Mouse (Mus musculus) lung, postnatal 10 days (tissue): Measurements from ENCODE around the gene Dnah3.

Experiments
- DNase-seq: peaks from one replicate; pipeline ENCODE4 v3.0.0; 2021

Dnah3 gene

DNA sequence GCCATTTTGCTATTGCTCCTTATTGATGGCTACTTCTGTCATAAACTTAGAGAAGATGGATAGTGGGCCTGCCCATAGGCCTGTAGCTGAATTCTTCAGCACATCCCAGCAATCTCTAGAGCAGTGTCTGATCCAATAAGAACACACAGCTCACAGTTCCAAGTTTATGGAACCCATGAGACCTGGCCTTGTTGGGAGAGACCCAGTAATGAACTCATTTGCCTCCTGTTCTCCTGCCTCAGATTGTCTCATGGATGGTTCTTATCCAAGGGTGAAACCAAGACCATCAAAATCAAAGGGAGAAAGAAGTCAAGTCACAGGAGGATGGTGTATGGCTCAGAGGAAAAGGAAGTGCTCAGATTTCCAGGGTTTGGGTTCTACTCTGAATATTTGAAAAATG lies 44.6 kb downstream of the Dnah3 start:
- DNase-seq = no peak

DNA sequence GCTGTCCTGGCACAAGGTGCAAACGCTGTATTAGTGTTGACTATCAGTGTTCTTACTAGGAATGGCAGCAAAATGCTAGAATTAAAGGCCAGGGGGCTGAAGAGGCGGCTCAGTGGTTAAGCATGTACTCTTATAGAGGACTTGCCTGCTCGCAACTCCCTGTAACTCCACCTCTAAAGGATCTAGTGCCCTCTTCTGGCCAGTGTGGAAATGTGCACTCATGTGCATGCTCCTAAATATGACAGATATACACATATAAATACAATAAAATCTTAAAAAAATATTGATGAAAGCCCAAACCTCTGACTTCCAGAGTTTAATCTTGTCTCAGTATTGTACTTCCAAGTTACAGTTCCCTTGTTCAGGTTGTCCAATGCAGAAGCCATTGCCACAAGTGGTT lies 51.1 kb downstream of the Dnah3 start:
- DNase-seq = no peak

DNA sequence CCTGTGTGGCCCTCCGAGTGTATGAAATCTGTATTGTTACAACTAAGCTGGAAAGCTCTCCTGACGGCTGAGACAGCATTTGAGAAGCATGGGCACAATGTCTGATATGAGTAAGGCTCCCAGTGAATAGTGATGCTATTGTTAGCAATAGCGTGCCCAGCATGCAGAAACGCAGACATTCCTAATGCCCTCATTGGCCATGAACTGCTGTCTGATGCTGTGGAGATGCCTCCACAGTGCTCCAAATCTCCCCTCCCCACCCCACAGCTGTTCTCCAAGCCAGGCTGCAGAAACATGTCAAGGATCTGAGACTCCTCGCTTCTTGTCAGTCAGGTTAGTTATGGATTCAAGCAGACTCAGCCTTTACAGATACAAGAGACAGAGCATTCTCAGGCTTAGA lies 58.7 kb downstream of the Dnah3 start:
- no peak for DNase-seq

DNA sequence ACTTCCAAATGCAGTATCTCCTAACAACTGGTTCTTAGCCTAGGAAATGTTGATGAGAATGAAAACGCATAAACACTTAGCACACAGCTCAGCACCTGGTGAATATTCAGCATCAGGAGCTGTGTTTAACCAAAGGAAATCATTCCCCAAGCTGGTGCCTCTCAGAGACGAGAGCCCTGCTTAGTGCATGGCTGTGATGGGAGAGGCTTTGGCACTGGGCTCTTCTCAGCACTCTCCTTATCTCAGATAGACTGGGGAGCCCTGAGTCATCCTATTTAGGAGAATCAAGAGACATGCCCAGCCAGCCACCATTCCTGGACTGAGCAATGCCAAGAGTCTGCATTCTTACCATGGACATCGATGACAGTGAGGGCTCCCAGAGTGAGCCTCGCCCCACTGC lies 60.1 kb downstream of the Dnah3 start:
- DNase-seq = no peak

DNA sequence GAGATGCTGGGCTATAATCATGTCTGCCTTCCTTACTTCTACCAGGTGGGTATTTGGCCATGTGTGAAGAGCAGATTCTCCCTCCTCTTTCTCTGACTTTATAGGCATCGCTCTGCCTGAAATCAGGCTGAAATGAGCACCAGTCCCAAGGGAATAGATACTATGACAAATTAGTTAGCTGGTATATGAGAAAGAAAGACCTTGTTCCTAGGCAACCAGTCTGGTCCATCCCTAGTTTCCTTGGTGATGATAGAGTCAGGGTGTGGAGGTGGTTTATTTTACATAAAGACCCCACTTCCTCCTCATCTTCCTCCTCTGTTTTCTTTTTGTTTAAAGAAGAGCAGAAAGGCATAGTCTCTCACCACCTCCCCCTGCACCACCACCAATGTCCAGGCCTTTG lies 60.5 kb downstream of the Dnah3 start:
- no peak for DNase-seq

DNA sequence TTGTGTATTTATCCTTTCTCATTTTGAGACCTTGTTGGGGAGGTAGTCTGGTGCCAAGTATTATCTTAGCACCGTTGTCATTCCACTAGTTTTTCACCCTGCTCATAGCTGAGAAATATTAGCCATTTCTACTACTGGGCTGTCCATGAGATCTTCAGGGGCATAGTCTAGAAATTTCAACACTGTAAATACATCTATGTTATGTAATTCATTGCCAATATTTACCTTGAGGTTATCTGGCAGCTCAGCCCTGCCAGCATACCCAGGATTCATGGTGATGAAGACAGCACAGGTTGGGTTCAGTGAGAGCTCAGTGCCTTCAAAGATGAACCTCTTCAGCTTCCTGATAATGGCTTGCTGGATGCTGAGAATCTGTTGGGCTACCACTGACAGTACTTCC lies 66.4 kb downstream of the Dnah3 start:
- no peak for DNase-seq

DNA sequence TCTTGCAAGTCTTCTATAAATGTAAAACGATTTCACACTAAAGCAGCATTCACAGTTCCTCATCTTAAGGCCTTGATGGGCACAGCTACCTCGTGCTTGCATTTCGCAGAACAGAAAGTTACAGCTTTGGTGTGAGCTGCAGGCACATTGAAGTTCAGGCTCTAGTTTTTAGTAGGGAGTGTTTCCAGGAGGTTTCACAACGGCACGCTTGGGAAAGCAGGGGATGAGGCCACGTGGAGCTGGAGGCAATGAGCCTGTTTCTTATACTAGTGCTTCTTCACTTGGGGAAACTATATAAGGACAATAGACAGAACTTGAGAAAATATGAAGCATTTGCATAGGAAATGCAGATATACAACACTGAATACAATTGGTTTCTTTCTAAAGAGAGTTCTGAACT lies 98.0 kb downstream of the Dnah3 start:
- DNase-seq = no peak

- no peak for DNase-seq
These were observed 109.7 kb downstream of the Dnah3 start for GRCm38 (mm10) chr7:119985279-119985912.

DNA sequence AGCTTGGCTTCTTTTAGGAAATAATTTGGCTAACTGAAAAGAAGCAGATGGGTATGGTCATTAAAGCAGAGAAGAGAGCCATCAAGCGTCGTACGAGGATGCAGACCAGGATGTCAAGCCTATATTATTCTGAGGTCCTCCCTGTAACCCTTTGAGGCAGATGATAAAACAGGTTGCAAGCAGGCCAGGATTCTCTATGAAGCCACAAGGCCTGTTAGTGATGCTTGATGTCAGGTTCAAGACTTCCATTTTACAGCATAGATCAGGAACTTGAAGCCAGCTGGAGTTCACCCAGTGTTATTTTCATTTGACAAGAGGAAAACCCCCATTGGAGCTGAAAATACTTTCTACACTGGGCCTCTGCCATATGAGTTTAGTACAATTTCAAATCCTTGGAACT lies 114.9 kb downstream of the Dnah3 start:
- DNase-seq = no peak

DNA sequence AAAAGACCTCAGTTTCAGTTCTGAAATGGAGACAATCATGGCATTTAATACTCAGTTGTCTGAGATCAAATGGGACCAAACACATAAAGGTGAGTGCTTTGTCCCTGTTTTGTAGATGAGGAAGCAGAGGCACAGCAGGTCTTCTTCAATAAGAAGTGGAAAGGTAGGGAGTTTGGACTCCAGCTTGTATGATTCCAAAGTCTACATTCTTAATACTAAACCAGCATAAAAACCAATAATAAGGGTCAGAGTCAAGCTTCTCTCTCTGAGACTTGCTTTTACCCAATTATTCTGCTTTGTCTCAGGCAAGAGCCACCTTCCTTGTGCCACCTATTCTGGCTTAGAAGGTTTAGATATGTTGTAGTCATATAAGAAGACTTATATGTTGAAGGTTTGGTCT lies 116.5 kb downstream of the Dnah3 start:
- DNase-seq = no peak

DNA sequence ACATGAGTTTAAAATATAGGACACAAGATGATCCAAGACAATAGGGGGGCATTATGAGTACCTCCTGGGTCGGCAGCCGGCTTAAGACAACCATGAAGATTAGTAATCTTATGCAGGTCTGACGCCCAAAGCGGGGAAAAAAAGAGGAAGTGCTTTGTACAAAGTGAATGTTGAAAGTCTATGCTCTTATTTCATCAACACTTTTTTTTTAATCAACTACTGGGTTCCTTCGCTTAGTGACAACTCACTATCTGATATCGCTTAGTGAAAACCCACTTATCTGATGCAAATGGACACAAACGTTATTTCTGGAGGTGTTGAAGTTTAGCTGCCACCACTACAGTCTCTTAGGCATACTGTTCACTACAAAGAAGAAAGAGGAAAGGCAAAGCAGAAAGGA lies 117.5 kb downstream of the Dnah3 start:
- DNase-seq = no peak

DNA sequence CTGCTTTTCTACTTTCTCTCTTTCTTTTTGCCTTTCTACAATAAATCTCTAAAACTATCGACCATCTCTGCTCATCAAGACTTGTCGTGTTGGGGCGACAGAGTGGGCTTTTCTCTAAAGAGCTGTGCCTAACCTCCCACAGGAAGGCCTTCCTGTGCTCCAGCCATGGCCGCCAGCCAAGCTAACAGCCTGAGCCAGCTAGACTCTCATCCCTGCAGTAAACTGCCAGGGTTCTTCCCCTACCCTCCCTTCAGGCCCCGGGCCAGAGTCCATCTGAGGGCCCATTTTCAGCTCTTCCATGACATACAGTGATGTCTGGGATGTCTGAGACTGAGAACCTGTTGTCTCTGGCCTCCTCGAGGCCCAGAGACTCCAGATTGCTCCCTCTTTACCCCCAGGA lies 118.8 kb downstream of the Dnah3 start:
- DNase-seq = peak; percentile 17

DNA sequence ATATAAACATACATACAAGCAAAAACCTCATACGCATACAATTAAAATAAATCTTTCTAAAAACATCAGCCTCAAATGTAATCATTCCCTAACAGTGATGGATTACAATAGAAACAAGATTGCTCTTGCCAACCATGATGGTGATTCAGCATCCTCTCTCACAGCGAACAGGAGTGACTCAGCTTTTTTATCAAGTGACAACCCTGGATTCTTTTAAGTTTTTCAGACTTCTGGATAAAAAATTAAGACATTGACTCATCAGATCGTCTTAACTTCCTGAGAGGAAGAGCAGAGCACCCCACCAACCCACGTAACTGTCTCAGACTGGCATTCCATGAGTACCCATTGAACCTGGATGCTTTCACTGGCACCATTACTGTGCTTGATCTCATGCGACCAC lies 120.9 kb downstream of the Dnah3 start:
- DNase-seq = no peak

- DNase-seq = no peak
These were observed 125.8 kb downstream of the Dnah3 start for GRCm38 (mm10) chr7:119969320-119969719.

DNA sequence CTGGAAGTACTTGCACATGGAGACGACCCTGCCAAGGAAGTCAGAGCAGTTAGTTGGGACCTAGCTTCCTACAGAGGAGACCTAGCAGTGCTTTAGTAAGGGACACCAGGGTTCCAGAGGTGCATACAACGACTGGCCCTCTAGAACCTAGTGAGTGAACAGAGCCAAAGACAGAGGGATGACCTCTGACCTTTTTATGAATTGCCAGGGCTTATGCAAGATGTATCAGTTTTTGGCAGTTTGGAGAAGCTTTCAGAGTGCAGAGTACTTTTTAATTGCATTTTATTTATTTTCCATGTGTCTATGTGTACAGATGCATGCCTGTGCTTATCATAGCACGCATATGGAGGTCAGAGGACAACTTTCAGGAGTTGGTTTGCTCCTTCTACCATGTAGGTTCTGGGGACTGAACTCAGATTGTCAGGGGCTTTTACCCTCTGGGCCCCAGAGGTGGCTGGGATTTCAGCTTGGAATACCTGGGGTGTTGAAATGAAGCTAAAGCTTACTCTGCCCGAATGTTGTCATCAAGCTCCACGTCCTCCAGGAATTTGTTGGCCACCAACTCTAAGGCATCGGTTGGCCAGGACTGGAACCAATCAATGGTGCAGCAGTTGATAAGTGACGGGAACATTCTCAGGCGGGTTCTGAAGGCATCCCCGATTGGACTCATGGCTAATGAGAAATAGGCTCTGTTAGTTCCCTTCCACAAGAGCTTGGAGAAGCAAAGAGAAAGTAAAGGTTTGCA lies 129.3 kb downstream of the Dnah3 start:
- no peak for DNase-seq

- DNase-seq = no peak
These were observed 129.9 kb downstream of the Dnah3 start for GRCm38 (mm10) chr7:119965205-119965604.

DNA sequence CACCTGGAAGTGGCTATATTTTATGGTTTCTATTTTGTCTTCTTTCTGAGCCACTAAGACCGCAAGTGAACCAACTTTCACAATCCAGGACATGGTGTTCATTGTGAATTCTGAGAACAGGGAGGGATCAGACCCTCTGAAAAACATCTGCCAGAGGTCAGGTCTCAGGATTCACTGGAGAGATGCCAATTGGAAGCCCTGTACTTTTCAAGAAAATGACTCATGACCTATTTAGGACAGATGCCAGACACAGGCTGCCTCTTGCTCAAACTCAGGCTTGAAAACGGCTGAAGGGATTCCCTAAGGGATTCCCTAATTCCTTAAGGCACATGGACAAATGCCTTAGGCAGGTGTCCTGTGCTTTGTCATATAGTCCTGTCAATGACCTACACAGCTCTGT lies 134.0 kb downstream of the Dnah3 start:
- peak; percentile 72 for DNase-seq

DNA sequence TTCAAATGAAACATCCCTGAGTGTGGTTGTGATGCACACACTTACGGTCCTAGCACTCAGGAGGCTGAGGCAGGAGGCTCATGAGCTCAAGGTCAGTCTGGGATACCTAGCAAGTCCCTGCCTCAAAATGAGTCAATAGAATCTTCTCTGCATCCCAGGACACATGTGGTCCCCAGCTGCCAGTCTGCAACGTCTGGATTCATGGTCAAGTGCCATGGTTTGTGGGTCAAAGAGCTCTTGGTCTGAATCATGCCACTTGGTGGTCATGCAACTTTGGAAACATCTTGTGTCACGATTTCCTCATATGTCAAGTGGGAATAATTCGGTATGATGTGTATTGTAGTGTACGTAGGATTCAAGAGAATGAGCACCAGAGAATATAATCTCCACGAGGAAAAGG lies 134.5 kb downstream of the Dnah3 start:
- DNase-seq = no peak

DNA sequence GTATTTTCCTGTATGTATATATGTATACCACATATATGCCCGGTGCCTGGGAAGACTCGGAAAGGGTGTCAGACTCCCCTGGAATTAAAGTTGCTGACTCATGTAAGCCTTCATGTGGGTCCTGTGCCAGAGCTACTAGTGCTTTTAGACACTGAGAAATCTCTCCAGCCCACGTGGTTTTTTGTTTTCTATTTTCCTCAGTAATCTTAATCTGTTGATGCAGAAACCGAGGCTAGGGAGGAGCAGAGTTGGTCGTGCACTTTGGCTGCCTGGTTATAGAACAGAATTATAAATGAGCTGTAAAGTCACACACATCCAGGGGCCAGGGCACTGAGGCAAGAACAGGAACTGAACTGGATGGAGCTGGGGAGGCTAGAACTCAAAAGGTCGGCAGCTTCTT lies 135.1 kb downstream of the Dnah3 start:
- DNase-seq = no peak

- no peak for DNase-seq
These were observed 135.6 kb downstream of the Dnah3 start for GRCm38 (mm10) chr7:119959491-119959890.

GRCm38 (mm10) chr7:119959091-119959490 lies 136.0 kb downstream of the Dnah3 start:
- DNase-seq = no peak

GRCm38 (mm10) chr7:119957421-119957820 lies 137.7 kb downstream of the Dnah3 start:
- no peak for DNase-seq

DNA sequence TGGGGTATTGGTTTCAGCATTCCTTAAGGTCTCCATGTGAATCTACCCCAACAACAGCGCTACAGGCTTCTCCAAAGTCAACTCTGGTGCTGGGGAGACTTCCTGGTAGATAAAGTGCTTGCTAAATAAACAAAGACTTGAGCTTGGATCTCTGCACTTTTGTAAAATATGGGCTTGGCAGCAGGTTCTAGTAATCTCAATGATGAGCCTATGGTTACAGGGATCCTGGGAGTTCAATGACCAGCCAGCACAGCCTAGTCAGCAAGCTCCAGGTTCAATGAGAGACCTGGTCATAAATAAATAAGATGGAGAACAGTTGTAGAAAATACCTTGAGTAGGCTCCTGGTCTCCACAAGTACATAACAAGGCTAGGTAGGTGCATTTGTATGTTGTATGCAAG lies 141.0 kb downstream of the Dnah3 start:
- DNase-seq = no peak

- peak; percentile 33 for DNase-seq
These were observed 153.5 kb downstream of the Dnah3 start for GRCm38 (mm10) chr7:119941569-119941968.

- no peak for DNase-seq
These were observed 158.0 kb downstream of the Dnah3 start for GRCm38 (mm10) chr7:119937036-119937435.
